Mouse (Mus musculus) small intestine, adult 10 weeks (tissue): ENCODE data around the gene Ctrl. TPM values are rescaled to one million over a fixed set of nuclear protein-coding genes. Genes with fewer than 3 reads are reported as not detected.

Source experiments
- polyA plus RNA-seq: library from polyadenylated mRNA; stranded (reverse); fragments of 350-450 nt; fragmentation: Illumina TruSeq; extraction: RNeasy Lipid Tissue Mini Kit (QIAGEN cat#74804); gene quantifications from one replicate; pipeline ENCODE4 v1.2.3, GENCODE M21; 2014; ENCODE audit warnings: low replicate concordance

Gene Ctrl
- 24.9 TPM for polyA plus RNA-seq

GRCm38 (mm10) chr8:105933762-105934161, at the start of gene Ctrl:
Gene Ctrl (minus strand): TSS chr8:105933862.

GRCm38 (mm10) chr8:105979325-105979724, 45.7 kb upstream of the Ctrl start, which contains the start of gene Dpep3:
Gene Dpep3 (minus strand): TSS chr8:105979429.

GRCm38 (mm10) chr8:105965905-105966341, 32.3 kb upstream of the Ctrl start, which contains the start of gene Slc12a4:
Gene Slc12a4 (minus strand): TSS chr8:105966097.

GRCm38 (mm10) chr8:105943321-105943739, 9.7 kb upstream of the Ctrl start, which contains the start of gene Lcat:
Gene Lcat (minus strand): TSS chr8:105943382.

GRCm38 (mm10) chr8:105938306-105938669, 4.6 kb upstream of the Ctrl start, which contains the start of gene Psmb10:
Gene Psmb10 (minus strand): TSS chr8:105938444.

GRCm38 (mm10) chr8:105900180-105900940, 33.3 kb downstream of the Ctrl start, which contains the start of gene Pskh1:
Gene Pskh1 (plus strand): TSS chr8:105900441.

GRCm38 (mm10) chr8:105893339-105893738, 40.3 kb downstream of the Ctrl start, which contains the start of gene Nrn1l:
Gene Nrn1l (plus strand): TSS chr8:105893567.

Other genes starting within 250 kb of the Ctrl start
- gene Carmil2, start 247.6 kb downstream of the Ctrl start, polyA plus RNA-seq, result 0.30 TPM
- gene Acd, start 232.8 kb downstream of the Ctrl start, polyA plus RNA-seq, result 0.85 TPM
- gene Pard6a, start 232.7 kb downstream of the Ctrl start, polyA plus RNA-seq, result not detected
- gene 4933405L10Rik, start 226.2 kb downstream of the Ctrl start, polyA plus RNA-seq, result not detected
- gene Enkd1, start 225.7 kb downstream of the Ctrl start, polyA plus RNA-seq, result not detected
- gene Gfod2, start 175.2 kb downstream of the Ctrl start, polyA plus RNA-seq, result 0.22 TPM
- gene Ranbp10, start 106.5 kb downstream of the Ctrl start, polyA plus RNA-seq, result 3.2 TPM
- not detected for gene Tsnaxip1, start 106.1 kb downstream of the Ctrl start, polyA plus RNA-seq
- 1.1 TPM for gene Cenpt, start 80.6 kb downstream of the Ctrl start, polyA plus RNA-seq
- 4.3 TPM for gene Thap11, start 78.7 kb downstream of the Ctrl start, polyA plus RNA-seq
- 40.2 TPM for gene Nutf2, start 73.3 kb downstream of the Ctrl start, polyA plus RNA-seq
- gene Edc4, start 53.0 kb downstream of the Ctrl start, polyA plus RNA-seq, result 1.5 TPM
- not detected for gene Nrn1l, start 40.3 kb downstream of the Ctrl start, polyA plus RNA-seq
- 0.52 TPM for gene Pskh1, start 33.4 kb downstream of the Ctrl start, polyA plus RNA-seq
- gene Psmb10, start 4.6 kb upstream of the Ctrl start, polyA plus RNA-seq, result 1.7 TPM
- gene Lcat, start 9.5 kb upstream of the Ctrl start, polyA plus RNA-seq, result not detected
- gene Slc12a4, start 32.2 kb upstream of the Ctrl start, polyA plus RNA-seq, result 0.26 TPM
- gene Dpep3, start 45.6 kb upstream of the Ctrl start, polyA plus RNA-seq, result not detected
- 1.3 TPM for gene Dus2, start 57.5 kb upstream of the Ctrl start, polyA plus RNA-seq
- gene Dpep2nb, start 72.1 kb upstream of the Ctrl start, polyA plus RNA-seq, result not detected
- gene Ddx28, start 78.0 kb upstream of the Ctrl start, polyA plus RNA-seq, result 1.4 TPM
- 75.6 TPM for gene Nfatc3, start 125.0 kb upstream of the Ctrl start, polyA plus RNA-seq
- gene Esrp2, start 203.1 kb upstream of the Ctrl start, polyA plus RNA-seq, result 5.4 TPM
- gene Pla2g15, start 216.5 kb upstream of the Ctrl start, polyA plus RNA-seq, result 0.82 TPM
- gene Slc7a6, start 235.0 kb upstream of the Ctrl start, polyA plus RNA-seq, result 3.3 TPM